Mouse (Mus musculus) embryonic facial prominence, embryonic 13.5 days (tissue): ENCODE results near the gene 4930544D05Rik. TPM values are rescaled to one million over a fixed set of nuclear protein-coding genes. Genes with fewer than 3 reads are reported as not detected.
A peak's percentile ranks its signal among the peaks of the same experiment; 100 is the strongest.

Experiments used
- ATAC-seq: fragments of 200-750 bp; cut with Nextera tagmentation; 2 replicates; pipeline ENCODE4 v1.8.0; 2017; ENCODE audit warnings: low read depth; ENCODE audit not compliant: insufficient number of reproducible peaks, insufficient read depth, low FRiP score, low TSS enrichment
- H3K27ac ChIP-seq: fragments of 300-500 bp; sonication (generic); 2 replicates; pipeline ENCODE4 v1.5.1; 2015; ENCODE audit warnings: moderate library complexity, mild to moderate bottlenecking, inconsistent platforms
- H3K27me3 ChIP-seq: fragments of 300-500 bp; sonication (generic); 2 replicates; pipeline ENCODE4 v1.6.1; 2015; ENCODE audit warnings: mild to moderate bottlenecking, inconsistent platforms
- H3K36me3 ChIP-seq: fragments of 300-500 bp; sonication (generic); 2 replicates; pipeline ENCODE4 v1.6.1; 2015; ENCODE audit warnings: mild to moderate bottlenecking, inconsistent platforms
- H3K4me1 ChIP-seq: fragments of 300-500 bp; sonication (generic); 2 replicates; pipeline ENCODE4 v1.6.1; 2015; ENCODE audit warnings: inconsistent platforms
- H3K4me2 ChIP-seq: fragments of 300-500 bp; sonication (generic); 2 replicates; pipeline ENCODE4 v1.6.1; 2015; ENCODE audit warnings: moderate library complexity, mild to moderate bottlenecking, inconsistent platforms
- H3K4me3 ChIP-seq: fragments of 300-500 bp; sonication (generic); 2 replicates; pipeline ENCODE4 v1.5.1; 2015; ENCODE audit warnings: mild to moderate bottlenecking, inconsistent platforms
- H3K9ac ChIP-seq: fragments of 300-500 bp; sonication (generic); 2 replicates; pipeline ENCODE4 v1.6.1; 2015; ENCODE audit warnings: mild to moderate bottlenecking, inconsistent platforms
- H3K9me3 ChIP-seq: fragments of 300-500 bp; sonication (generic); 2 replicates; pipeline ENCODE4 v1.6.1; 2016; ENCODE audit warnings: inconsistent platforms
- WGBS: fragments of 180-500 bp; shearing (Covaris S2); methylation state at CpG from one replicate; pipeline ENCODE4 v1.1.7; 2015; ENCODE audit warnings: mixed read lengths; 5-methylcytosine and 5-hydroxymethylcytosine counted together
- polyA plus RNA-seq: library from polyadenylated mRNA; unstranded; fragments of >200 nt; fragmentation: Nextera tagmentation; extraction: Ambion mirVana; gene quantifications from 2 replicates; pipeline ENCODE4 v1.2.1, GENCODE M21; 2015

The 4930544D05Rik gene
- polyA plus RNA-seq, 1 experiment from 2014 or later: not detected

DNA sequence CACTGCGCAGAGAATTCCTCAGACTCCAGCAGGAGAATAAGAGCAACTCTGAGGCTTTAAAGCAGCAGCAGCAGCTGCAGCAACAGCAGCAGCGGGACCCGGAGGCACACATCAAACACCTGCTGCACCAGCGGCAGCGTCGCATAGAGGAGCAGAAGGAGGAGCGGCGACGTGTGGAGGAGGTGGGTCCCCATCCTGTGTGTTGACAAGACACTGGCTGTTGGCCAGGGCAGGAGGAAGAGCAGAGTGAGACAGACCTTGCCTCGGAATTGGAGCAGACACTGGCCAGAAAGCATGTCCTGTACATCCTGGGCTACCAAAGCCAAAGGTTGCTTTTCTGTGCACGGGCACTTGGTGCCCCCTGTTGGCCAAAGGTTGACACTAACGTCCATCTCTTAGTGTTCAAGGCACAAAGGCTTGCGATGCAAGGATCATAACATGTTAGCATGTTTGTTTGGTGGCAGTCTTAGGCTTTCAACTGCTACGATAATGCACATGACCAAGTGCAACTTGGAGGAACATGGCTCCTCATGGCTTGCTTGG lies 10.6 kb upstream of the 4930544D05Rik start:
- Histone ChIP-seq H3K4me2 (no peak overlapping the region), H3K27me3 (no peaks in the 10 kb centered on the region), H3K4me1 (no peaks in the 10 kb centered on the region), H3K36me3 (peaks cover 86% of the 10 kb centered on the region), H3K9me3 (no peaks in the 10 kb centered on the region), H3K27ac (no peak overlapping the region), H3K9ac (no peak overlapping the region), H3K4me3 (no peak overlapping the region)
- ATAC-seq: no peak
- WGBS: 65% methylated on average over 14 of the region's 14 CpGs

- Histone ChIP-seq H3K9me3 (no peaks in the 10 kb centered on the region), H3K4me1 (no peaks in the 10 kb centered on the region), H3K27ac (no peak overlapping the region), H3K27me3 (no peaks in the 10 kb centered on the region), H3K36me3 (peaks cover 96% of the 10 kb centered on the region), H3K4me2 (no peak overlapping the region), H3K4me3 (no peak overlapping the region), H3K9ac (no peak overlapping the region)
- no peak for ATAC-seq
- 63% methylated on average over 12 of the region's 12 CpGs for WGBS
Measured at GRCm38 (mm10) chr11:70606717-70607116, 8.9 kb upstream of the 4930544D05Rik start.

DNA sequence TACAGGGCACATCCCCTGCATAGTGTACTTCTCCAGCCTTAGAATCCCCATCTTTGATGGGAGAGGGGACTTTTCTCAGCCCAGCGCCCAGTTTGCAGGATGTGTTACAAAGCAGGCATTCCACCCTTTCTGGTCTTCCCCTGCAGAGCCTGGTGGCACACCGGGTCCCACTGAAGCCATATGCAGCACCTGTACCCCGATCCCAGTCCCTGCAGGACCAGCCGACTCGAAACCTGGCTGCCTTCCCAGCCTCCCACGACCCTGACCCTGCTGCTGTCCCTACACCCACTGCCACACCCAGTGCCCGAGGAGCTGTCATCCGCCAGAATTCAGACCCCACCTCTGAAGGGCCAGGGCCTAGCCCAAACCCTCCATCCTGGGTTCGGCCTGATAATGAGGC lies 8.0 kb upstream of the 4930544D05Rik start:
- WGBS: 87% methylated on average over 9 of the region's 9 CpGs
- Histone ChIP-seq H3K4me2 (no peak overlapping the region), H3K4me3 (no peak overlapping the region), H3K4me1 (no peaks in the 10 kb centered on the region), H3K9ac (no peak overlapping the region), H3K27me3 (no peaks in the 10 kb centered on the region), H3K27ac (no peak overlapping the region), H3K9me3 (no peaks in the 10 kb centered on the region), H3K36me3 (peaks cover 95% of the 10 kb centered on the region)
- ATAC-seq: no peak

DNA sequence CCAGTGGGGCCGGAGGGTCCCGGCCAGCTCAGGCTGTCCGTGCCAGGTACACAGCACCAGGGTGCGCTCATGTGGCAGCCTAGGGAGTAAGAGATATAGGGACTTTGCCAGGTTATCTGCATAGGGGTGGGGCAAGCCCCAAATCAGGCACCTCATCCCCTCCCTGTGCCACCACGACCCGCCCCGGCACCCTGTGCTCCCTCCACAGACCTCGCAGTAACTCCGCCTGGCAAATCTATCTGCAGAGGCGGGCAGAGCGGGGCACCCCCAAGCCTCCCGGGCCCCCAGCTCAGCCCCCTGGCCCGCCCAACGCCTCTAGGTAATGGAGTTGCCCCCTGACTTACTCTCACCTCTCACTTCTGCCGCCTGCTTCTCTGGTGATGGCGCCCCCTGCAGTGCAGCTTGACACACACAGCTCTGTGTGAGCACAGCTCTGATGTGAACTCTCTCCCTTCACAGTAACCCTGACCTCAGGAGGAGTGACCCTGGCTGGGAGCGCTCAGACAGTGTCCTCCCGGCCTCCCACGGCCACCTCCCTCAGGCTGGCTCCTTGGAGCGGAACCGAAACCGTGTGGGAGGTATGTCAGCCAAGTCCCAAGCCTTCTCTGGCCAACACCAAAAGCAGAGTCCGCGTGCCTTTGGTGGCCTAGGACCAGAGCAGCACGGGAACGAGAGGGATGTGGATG lies 7.1 kb upstream of the 4930544D05Rik start:
- WGBS: 88% methylated on average over 26 of the region's 26 CpGs

GRCm38 (mm10) chr11:70610752-70611151 lies 4.9 kb upstream of the 4930544D05Rik start:
- no peak for ATAC-seq
- Histone ChIP-seq H3K4me3 (no peak overlapping the region), H3K27me3 (no peaks in the 10 kb centered on the region), H3K4me2 (no peak overlapping the region), H3K9ac (no peak overlapping the region), H3K36me3 (peaks cover 75% of the 10 kb centered on the region), H3K4me1 (peaks cover 13% of the 10 kb centered on the region), H3K9me3 (no peaks in the 10 kb centered on the region), H3K27ac (no peak overlapping the region)
- 87% methylated on average over 4 of the region's 4 CpGs for WGBS

More for the DNA sequence above, 7.1 kb upstream of the 4930544D05Rik start:
- no peak overlapping the region for H3K27ac ChIP-seq
- H3K36me3 ChIP-seq: peaks cover 95% of the 10 kb centered on the region
- no peaks in the 10 kb centered on the region for H3K4me1 ChIP-seq
- no peaks in the 10 kb centered on the region for H3K27me3 ChIP-seq
- H3K9me3 ChIP-seq: no peaks in the 10 kb centered on the region
- no peak for ATAC-seq
- no peak overlapping the region for H3K4me3 ChIP-seq
- no peak overlapping the region for H3K4me2 ChIP-seq
- no peak overlapping the region for H3K9ac ChIP-seq

- Histone ChIP-seq H3K4me1 (peaks cover 18% of the 10 kb centered on the region), H3K4me2 (no peak overlapping the region), H3K4me3 (no peak overlapping the region), H3K9ac (no peak overlapping the region), H3K36me3 (peaks cover 58% of the 10 kb centered on the region), H3K27me3 (peaks cover 7% of the 10 kb centered on the region; the same call in 1 of the 2 replicates), H3K9me3 (no peaks in the 10 kb centered on the region), H3K27ac (no peak overlapping the region)
- 83% methylated on average over 7 of the region's 7 CpGs for WGBS
- ATAC-seq: no peak
Measured at GRCm38 (mm10) chr11:70612505-70612904, 3.1 kb upstream of the 4930544D05Rik start.

DNA sequence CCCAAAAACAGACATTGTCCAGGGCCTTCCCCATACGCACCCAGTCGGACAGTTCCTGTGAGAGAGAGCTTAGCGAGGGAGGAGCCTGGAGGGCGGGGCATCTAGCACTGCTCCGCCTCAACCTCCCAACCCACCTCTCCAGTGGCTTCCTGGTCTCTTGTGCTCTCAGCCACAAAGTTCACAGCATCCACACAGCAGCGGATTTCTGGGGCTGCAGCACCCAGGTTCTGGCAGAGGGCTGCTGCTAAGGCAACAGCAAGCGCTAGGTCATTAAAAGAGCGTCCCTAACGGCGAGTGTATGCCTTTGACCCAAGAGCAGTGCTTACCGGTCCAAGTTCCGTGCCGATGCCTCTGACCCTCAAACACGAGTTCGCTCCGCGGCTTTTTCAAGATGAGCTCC lies 574 bp upstream of the 4930544D05Rik start:
- H3K9me3 ChIP-seq: no peaks in the 10 kb centered on the region
- H3K27me3 ChIP-seq: peaks cover 7% of the 10 kb centered on the region; the same call in 1 of the 2 replicates
- peak overlapping the region; percentile 42 for H3K4me3 ChIP-seq
- H3K27ac ChIP-seq: peak overlapping the region; percentile 28; the same call in 1 of the 2 replicates
- peak overlapping the region; percentile 67 for H3K9ac ChIP-seq
- 4% methylated on average over 17 of the region's 17 CpGs for WGBS
- H3K4me1 ChIP-seq: peaks cover 18% of the 10 kb centered on the region
- ATAC-seq: peak; percentile 52; the same call in 1 of the 2 replicates
- peak overlapping the region; percentile 77 for H3K4me2 ChIP-seq
- H3K36me3 ChIP-seq: peaks cover 32% of the 10 kb centered on the region

DNA sequence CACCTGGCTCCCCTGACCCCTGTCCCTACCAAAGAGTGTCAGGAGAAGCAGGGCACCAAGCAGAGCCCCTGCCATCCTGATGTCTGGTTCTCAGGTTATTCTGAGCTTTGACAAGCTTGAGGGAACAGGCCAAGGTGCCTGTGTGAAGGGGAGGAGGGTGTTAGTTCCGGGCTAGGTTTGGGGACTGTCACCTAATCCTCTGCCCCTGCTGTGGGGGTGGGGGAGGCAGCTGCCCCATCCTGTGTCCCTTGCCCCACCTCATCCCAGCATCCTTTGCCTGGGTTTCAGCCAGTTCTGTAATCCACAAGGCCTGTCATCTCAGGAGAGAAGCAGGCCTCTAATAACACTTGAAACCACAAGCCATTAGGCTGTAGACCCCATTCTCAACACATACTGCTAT lies 3.5 kb downstream of the 4930544D05Rik start, which contains the start of gene Chrne:
TSS of gene Chrne (minus strand) at position 116 of the 400 bp plus-strand sequence.
- Histone ChIP-seq H3K36me3 (no peaks in the 10 kb centered on the region), H3K4me2 (no peak within 1 kb of the TSS), H3K27me3 (peaks cover 7% of the 10 kb centered on the region; the same call in 1 of the 2 replicates), H3K4me1 (peaks cover 18% of the 10 kb centered on the region), H3K27ac (no peak within 1 kb of the TSS), H3K4me3 (no peak within 1 kb of the TSS), H3K9me3 (no peaks in the 10 kb centered on the region), H3K9ac (no peak within 1 kb of the TSS)
- 43% methylated on average over 1 of the region's 1 CpGs for WGBS
- no peak for ATAC-seq

DNA sequence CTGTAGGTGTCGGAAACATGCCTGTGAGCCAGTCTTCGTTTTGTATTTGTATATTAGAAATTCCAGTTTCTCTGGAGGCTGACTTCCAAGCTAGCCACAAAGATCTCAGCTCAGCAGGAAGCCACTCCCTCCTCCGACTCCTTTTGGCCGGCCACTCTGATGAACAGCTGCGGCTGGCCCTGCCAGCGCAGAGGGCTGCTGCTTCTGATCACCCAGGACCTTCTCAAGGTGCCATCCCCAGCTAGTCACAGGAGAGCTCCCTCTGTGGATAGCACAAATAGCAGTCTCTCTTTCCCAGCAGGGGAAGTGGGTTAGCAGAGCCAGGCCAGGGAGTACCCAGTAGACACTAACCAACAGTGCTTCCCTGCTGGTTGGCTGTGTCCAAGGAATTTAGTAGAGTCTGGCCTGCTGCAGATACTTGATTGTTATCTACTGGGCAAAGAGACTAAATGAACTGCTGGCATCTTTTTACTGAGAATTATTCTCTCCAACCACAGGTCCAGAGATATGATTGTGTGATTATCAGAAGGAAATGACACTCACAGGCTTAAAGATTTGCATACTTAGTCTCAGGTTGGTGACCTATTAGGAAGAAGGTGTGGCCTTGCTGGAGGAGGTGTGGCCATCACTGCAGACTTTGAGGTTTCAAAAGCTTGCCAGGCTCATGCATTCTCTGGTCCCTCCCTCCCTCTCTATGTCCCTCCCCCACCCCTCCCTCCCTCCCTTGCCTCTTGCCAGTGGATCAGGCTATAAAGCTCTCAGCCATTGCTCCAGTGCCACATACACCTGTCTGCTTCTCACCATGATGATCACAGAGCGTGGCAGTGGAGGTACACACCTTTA lies 6.5 kb downstream of the 4930544D05Rik start:
- Histone ChIP-seq H3K36me3 (no peaks in the 10 kb centered on the region), H3K4me3 (no peak overlapping the region), H3K27ac (no peak overlapping the region), H3K4me1 (no peaks in the 10 kb centered on the region), H3K9me3 (no peaks in the 10 kb centered on the region), H3K27me3 (no peaks in the 10 kb centered on the region), H3K9ac (peak overlapping the region; percentile 40; the same call in 1 of the 2 replicates), H3K4me2 (no peak overlapping the region)
- WGBS: 49% methylated on average over 7 of the region's 7 CpGs
- ATAC-seq: no peak

- no peak for ATAC-seq
- no peaks in the 10 kb centered on the region for H3K4me1 ChIP-seq
- H3K9me3 ChIP-seq: no peaks in the 10 kb centered on the region
- WGBS: 79% methylated on average over 10 of the region's 10 CpGs
- H3K4me3 ChIP-seq: no peak overlapping the region
- H3K36me3 ChIP-seq: no peaks in the 10 kb centered on the region
- H3K4me2 ChIP-seq: no peak overlapping the region
- H3K9ac ChIP-seq: no peak overlapping the region
- no peaks in the 10 kb centered on the region for H3K27me3 ChIP-seq
- no peak overlapping the region for H3K27ac ChIP-seq
Measured at GRCm38 (mm10) chr11:70623053-70623742, 7.5 kb downstream of the 4930544D05Rik start.

DNA sequence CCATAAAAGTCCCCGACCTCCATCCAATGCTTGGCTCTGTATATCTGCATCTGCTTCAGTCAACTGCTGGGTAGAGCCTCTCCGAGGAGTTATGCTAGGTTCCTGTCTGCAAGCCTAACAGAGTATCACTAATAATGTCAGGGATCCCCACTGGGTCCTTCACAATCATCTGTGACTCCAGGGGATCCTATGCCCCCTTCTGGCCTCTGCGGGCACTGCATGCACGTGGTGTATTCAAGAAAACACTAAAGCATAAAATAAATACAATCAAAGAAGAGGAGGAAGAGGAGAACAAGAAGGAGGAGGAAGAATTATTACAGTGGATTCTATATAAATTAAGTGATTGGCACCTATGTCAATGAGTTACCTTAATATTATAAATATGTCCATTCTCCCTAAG lies 9.8 kb downstream of the 4930544D05Rik start:
- no peaks in the 10 kb centered on the region for H3K27me3 ChIP-seq
- H3K36me3 ChIP-seq: no peaks in the 10 kb centered on the region
- no peaks in the 10 kb centered on the region for H3K9me3 ChIP-seq
- no peak for ATAC-seq
- H3K4me2 ChIP-seq: no peak overlapping the region
- H3K4me3 ChIP-seq: no peak overlapping the region
- H3K9ac ChIP-seq: no peak overlapping the region
- 49% methylated on average over 4 of the region's 4 CpGs for WGBS
- H3K4me1 ChIP-seq: no peaks in the 10 kb centered on the region
- no peak overlapping the region for H3K27ac ChIP-seq
